Mouse (Mus musculus): ENCODE measurements around the gene Olfr284. TPM values are rescaled to one million over a fixed set of nuclear protein-coding genes. Genes with fewer than 3 reads are reported as not detected.

The Olfr284 gene
- total RNA-seq (2021), result not detected
- long read RNA-seq, experiment 1, result 0 reads
- long read RNA-seq, experiment 2, result 0 reads

DNA sequence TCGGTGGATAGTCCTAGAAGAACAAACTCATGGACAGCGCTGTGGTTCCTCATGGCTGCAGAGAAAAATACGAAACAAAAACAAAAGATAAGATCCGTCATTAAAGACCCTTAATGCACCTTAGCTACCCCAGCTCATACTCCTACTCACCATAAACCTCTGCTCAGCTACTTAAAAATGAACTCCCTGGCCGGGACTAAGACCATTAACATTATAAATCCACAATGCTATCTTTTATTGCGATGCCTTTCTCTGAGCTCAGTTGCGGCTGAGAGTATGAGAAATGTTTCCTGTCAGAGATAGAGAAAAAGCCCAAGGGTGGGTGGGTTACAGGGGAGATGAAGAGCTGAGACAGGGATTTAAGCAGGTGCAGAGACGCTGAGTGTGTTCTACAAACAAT lies at the start of gene Olfr284:
Olfr284 (minus strand) TSS at position 101 of the 400 bp plus-strand sequence.
- no peak for DNase-seq (ENCODE audit: low spot score in 2 of 2)

DNA sequence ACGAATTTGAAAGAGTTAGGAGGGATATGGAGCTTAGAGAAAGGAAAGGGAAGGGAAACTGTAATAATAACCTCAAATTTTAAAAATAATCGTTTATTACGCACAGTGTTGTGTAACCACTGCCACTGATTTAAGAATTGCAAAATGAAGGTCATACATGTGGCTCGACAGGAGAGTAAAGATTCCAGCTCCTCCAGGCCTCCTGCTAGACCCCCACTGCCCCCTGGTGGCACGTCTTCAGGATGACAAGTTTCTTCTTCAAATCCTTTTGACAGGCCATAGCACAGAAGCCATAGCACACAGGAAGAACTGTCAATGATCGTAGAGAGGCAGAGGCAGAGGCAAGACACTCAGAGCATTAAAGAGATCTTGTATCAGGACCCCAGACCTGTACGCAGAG lies 49.0 kb upstream of the Olfr284 start:
- DNase-seq (ENCODE audit: low spot score in 2 of 2), result peak; percentile 67 to 80

DNA sequence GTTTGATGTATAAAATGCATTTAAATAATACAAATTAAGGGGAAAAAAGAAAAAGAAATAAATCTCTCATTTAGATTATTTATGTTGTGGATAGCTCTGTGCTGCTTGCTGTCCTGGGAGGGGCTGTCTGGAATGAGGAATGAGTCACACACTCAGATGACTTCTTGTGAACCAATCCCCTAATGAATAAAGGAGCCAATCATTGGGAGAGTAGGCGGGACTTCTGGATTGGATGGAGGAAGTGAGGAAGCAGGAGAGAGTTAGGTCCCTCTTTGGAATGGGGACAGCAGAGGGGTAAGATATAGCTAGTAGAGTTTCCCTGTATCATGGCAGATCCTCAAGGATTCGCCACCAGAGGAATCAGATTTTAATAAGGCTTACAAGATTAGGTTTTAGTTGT lies 46.8 kb upstream of the Olfr284 start:
- DNase-seq (ENCODE audit: low spot score in 2 of 2), result no peak

- DNase-seq (ENCODE audit: low spot score in 2 of 2), result no peak
These were observed 40.1 kb upstream of the Olfr284 start, which contains the start of gene Olfr283 for GRCm38 (mm10) chr15:98380846-98381245. TSS of gene Olfr283 (minus strand) at chr15:98380946.

- DNase-seq (ENCODE audit: low spot score in 2 of 2), result no peak
These were observed 37.4 kb upstream of the Olfr284 start for GRCm38 (mm10) chr15:98378209-98378608.

DNA sequence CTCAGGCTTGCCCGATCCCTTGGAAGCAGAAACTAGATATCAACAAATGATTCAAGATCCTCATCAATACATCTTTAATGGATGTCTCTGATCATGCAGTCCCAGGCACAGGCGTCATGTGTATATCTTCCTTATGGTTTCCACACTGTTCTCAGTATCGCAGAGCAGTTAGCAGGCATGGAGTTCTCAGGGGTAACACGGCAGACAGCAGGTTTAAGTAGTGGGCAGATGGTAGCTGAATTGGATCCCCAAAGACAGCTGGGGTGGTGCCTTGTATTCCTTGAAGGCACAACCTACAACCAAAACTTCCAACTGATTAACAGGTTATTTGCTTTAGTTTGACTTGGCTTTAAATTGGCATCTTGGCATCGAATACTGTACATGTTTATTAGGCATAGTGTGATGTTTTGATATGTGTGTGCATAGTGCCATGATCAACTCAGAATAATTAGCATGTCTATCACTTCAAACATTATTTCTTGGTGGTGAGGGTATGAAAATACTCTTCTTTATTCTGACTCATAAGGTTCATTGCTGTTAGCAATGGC lies 23.5 kb downstream of the Olfr284 start, which contains the start of gene Olfr285:
Olfr285 (minus strand) TSS at position 177 of the 548 bp plus-strand sequence.
- DNase-seq (ENCODE audit: low spot score in 2 of 2), result no peak

DNA sequence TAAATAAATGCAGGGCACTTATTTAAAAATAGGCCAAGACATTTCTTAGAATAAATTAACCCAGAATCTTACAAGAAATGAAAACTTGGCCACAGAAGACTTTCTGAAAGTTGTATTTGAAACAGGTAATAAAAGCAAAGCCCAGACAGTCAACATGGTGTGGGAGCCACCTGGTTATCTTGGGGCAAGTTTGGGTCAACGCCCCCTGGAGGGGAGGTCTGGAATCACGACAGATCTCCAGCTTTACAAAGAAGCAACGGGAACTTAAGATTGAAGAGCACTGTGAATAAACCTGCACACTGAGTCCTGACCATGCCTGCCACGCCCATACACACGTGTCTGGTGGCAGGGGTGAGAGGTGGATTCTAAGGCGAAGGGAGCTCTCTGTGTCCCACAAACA lies 25.1 kb downstream of the Olfr284 start:
- DNase-seq (ENCODE audit: low spot score in 2 of 2), result no peak

GRCm38 (mm10) chr15:98295628-98296551 lies 44.9 kb downstream of the Olfr284 start, which contains the start of gene Zfp641:
TSS of gene Zfp641 (minus strand) at chr15:98296161.
- peak; percentile 20 to 23 for DNase-seq (ENCODE audit: low spot score in 2 of 2)

- no peak for DNase-seq (ENCODE audit: low spot score in 2 of 2)
These were observed 47.1 kb downstream of the Olfr284 start for GRCm38 (mm10) chr15:98293651-98294050.

Other genes with a start within 250 kb of the Olfr284 start
- 100 to 1,000 TPM; 776 to 786 TPM for gene Pfkm, start 248.4 kb downstream of the Olfr284 start, total RNA-seq (2021)
- gene Senp1, start 247.2 kb downstream of the Olfr284 start, total RNA-seq (2021), result 10 to 100 TPM; 17.7 to 21.7 TPM
- 100 to 1,000 TPM; 148 to 174 TPM for gene Asb8, start 175.4 kb downstream of the Olfr284 start, total RNA-seq (2021)
- gene Ccdc184, start 173.8 kb downstream of the Olfr284 start, total RNA-seq (2021), result not detected
- gene Olfr288, start 145.4 kb downstream of the Olfr284 start, total RNA-seq (2021), result not detected
- gene Gm44579, start 120.0 kb downstream of the Olfr284 start, total RNA-seq (2021), result not detected
- not detected for gene Olfr287, start 119.9 kb downstream of the Olfr284 start, total RNA-seq (2021)
- gene Olfr286, start 106.5 kb downstream of the Olfr284 start, total RNA-seq (2021), result not detected
- not detected for gene H1fnt, start 83.7 kb downstream of the Olfr284 start, total RNA-seq (2021)
- 10 to 100 TPM in 1 of 2 experiments, 1 to 10 TPM in 1; 9.8 to 10.7 TPM for gene Zfp641, start 44.8 kb downstream of the Olfr284 start, total RNA-seq (2021)
- not detected for gene Olfr285, start 23.6 kb downstream of the Olfr284 start, total RNA-seq (2021)
- not detected for gene Olfr283, start 40.0 kb upstream of the Olfr284 start, total RNA-seq (2021)
- not detected for gene Olfr282, start 90.2 kb upstream of the Olfr284 start, total RNA-seq (2021)
- gene Olfr281, start 111.6 kb upstream of the Olfr284 start, total RNA-seq (2021), result not detected
- not detected for gene OR5BS1P, start 128.9 kb upstream of the Olfr284 start, total RNA-seq (2021)
- not detected for gene Lalba, start 141.7 kb upstream of the Olfr284 start, total RNA-seq (2021)
- gene Olfr279, start 151.4 kb upstream of the Olfr284 start, total RNA-seq (2021), result not detected
- 10 to 100 TPM; 75.4 to 83.9 TPM for gene Kansl2, start 193.3 kb upstream of the Olfr284 start, total RNA-seq (2021)
- gene Ccnt1, start 229.9 kb upstream of the Olfr284 start, total RNA-seq (2021), result 10 to 100 TPM; 31.3 to 35.4 TPM
- under 1 TPM in 1 of 2 experiments, not detected in 1; 0.54 TPM for gene 4930415O20Rik, start 230.0 kb upstream of the Olfr284 start, total RNA-seq (2021)

Data from gastrocnemius, postnatal 4 days (tissue).